Mouse (Mus musculus) heart, embryonic 13.5 days (tissue): ENCODE results near the gene Ank3. TPM values are rescaled to one million over a fixed set of nuclear protein-coding genes. Genes with fewer than 3 reads are reported as not detected.

Experiments
- ATAC-seq: fragments of 200-750 bp; cut with Nextera tagmentation; 2 replicates; pipeline ENCODE4 v1.8.0; 2017; ENCODE audit warnings: moderate TSS enrichment; ENCODE audit not compliant: insufficient number of reproducible peaks, low FRiP score, low TSS enrichment; ENCODE audit errors: extremely low read depth
- H3K27ac ChIP-seq: fragments of 300-500 bp; sonication (generic); replicated peaks from 2 replicates; pipeline ENCODE4 v1.5.1; 2015; ENCODE audit warnings: moderate library complexity, mild to moderate bottlenecking, inconsistent platforms
- H3K27me3 ChIP-seq: fragments of 300-500 bp; sonication (generic); replicated peaks from 2 replicates; pipeline ENCODE4 v1.6.1; 2015; ENCODE audit warnings: mild to moderate bottlenecking, inconsistent platforms
- H3K36me3 ChIP-seq: fragments of 300-500 bp; sonication (generic); 2 replicates; pipeline ENCODE4 v1.6.1; 2015; ENCODE audit warnings: mild to moderate bottlenecking, inconsistent platforms
- H3K4me1 ChIP-seq: fragments of 300-500 bp; sonication (generic); 2 replicates; pipeline ENCODE4 v1.6.1; 2015; ENCODE audit warnings: inconsistent platforms
- H3K4me2 ChIP-seq: fragments of 300-500 bp; sonication (generic); 2 replicates; pipeline ENCODE4 v1.6.1; 2015; ENCODE audit warnings: inconsistent platforms, mild to moderate bottlenecking, moderate library complexity
- H3K4me3 ChIP-seq: fragments of 300-500 bp; sonication (generic); 2 replicates; pipeline ENCODE4 v1.5.1; 2015; ENCODE audit warnings: moderate library complexity, mild to moderate bottlenecking, inconsistent platforms
- H3K9ac ChIP-seq: fragments of 300-500 bp; sonication (generic); 2 replicates; pipeline ENCODE4 v1.6.1; 2015; ENCODE audit warnings: inconsistent platforms, mild to moderate bottlenecking, moderate library complexity
- H3K9me3 ChIP-seq: fragments of 300-500 bp; sonication (generic); 2 replicates; pipeline ENCODE4 v1.6.1; 2016; ENCODE audit warnings: inconsistent platforms
- WGBS: fragments of 180-500 bp; shearing (Covaris S2); methylation state at CpG from one replicate; pipeline ENCODE4 v1.1.7; 2015; ENCODE audit warnings: mixed read lengths; 5-methylcytosine and 5-hydroxymethylcytosine counted together
- polyA plus RNA-seq: library from polyadenylated mRNA; unstranded; fragments of >200 nt; fragmentation: Nextera tagmentation; extraction: Ambion mirVana; gene quantifications from 2 replicates; pipeline ENCODE4 v1.2.1, GENCODE M21; 2015

Gene Ank3
- polyA plus RNA-seq, 1 experiment from 2014 or later: 30.8 TPM

DNA sequence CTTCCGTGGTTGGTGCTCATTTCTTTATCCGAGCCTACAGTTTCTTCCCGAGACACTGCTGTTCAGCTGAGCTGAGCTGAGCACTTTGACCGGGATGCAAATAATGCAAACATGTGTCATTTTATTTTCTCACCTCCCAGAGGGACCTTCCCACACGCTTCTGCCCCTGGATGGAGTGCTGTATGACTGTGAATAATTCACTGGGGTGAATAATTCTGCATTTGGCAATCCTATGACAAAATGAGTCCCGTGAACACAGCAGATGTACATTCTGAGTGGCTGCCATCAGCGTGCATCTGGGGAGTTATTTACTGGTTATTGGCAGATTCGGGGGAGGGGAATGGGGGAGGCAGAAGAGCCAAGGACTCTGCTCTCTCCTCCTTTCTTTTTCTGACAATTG lies 345.6 kb downstream of the Ank3 start:
- H3K4me1 ChIP-seq: peaks cover 28% of the 10 kb centered on the region
- H3K4me2 ChIP-seq: no peak overlapping the region
- no peaks in the 10 kb centered on the region for H3K36me3 ChIP-seq
- H3K9me3 ChIP-seq: no peaks in the 10 kb centered on the region
- no peaks in the 10 kb centered on the region for H3K27me3 ChIP-seq
- no peak overlapping the region for H3K27ac ChIP-seq
- no peak overlapping the region for H3K9ac ChIP-seq
- no peak overlapping the region for H3K4me3 ChIP-seq
- ATAC-seq: no peak
- WGBS: 58% methylated on average over 8 of the region's 8 CpGs

DNA sequence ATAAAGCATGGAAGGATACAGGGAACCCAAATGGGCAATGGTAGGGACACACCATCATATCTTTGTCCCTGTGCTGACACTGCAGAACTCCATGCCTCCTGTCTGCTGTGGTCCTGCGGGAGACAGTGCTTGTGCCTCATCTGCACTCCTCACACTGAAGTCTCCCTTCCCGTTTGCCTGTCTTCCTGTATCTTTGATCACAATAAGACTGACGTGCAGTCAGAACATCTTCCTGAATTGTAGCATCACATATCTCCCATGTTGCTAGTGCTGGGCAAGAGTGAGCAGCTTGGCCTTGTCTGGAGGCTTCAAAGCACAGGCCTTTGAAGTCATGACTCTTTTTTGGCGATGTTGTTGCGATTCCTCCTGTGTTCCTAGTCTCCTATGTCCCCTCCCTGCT lies 346.3 kb downstream of the Ank3 start:
- H3K4me3 ChIP-seq: no peak overlapping the region
- 67% methylated on average over 5 of the region's 5 CpGs for WGBS

DNA sequence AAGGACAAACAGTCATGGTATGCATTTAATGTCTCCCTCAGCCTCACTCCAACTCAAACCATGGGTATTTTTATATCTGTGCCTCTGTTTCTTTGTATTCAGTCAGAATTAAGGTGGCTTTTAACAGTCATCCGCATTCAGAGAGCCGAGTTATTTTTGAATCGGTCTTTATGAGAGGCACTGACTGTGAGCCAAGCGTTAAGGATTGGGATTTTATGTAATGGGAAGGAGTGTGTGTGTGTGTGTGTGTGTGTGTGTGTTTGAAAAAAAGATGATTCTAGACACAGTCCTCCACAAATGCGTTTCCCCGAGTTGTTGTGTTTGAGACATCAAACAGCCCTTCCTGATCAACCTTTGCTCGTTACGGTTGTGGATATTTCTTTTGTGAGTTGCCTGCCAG lies 347.7 kb downstream of the Ank3 start:
- Histone ChIP-seq H3K9ac (no peak overlapping the region), H3K4me1 (peaks cover 29% of the 10 kb centered on the region), H3K9me3 (no peaks in the 10 kb centered on the region), H3K4me3 (no peak overlapping the region), H3K27ac (no peak overlapping the region; the same call in 1 of the 2 replicates), H3K4me2 (no peak overlapping the region), H3K27me3 (no peaks in the 10 kb centered on the region), H3K36me3 (no peaks in the 10 kb centered on the region)
- WGBS: 62% methylated on average over 8 of the region's 8 CpGs
- ATAC-seq: no peak

More for the DNA sequence above, 346.3 kb downstream of the Ank3 start:
- H3K9ac ChIP-seq: no peak overlapping the region
- no peaks in the 10 kb centered on the region for H3K9me3 ChIP-seq
- no peaks in the 10 kb centered on the region for H3K27me3 ChIP-seq
- no peak overlapping the region for H3K4me2 ChIP-seq
- no peaks in the 10 kb centered on the region for H3K36me3 ChIP-seq
- no peak for ATAC-seq
- no peak overlapping the region for H3K27ac ChIP-seq
- H3K4me1 ChIP-seq: peaks cover 28% of the 10 kb centered on the region

DNA sequence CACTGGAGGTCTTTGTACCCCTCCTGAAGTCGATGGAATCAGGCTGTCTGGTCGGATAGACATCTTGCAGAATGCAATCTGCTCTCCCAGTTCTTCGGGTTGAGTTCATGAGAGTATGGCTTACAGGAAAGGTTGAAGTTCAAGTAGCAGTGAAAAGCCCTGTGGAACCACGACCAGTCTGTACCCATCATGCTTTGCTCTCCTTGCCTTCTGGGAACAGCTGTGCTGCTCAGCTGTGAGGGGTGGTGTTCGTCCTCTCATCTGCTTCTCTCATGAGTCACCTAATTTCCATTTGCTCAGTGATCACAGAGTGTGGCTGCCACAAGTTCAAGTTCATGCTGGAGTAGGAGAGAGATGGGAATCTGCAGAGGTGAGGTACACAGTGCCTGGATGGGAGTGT lies 348.2 kb downstream of the Ank3 start:
- no peak overlapping the region for H3K4me3 ChIP-seq
- no peak for ATAC-seq
- no peak overlapping the region for H3K4me2 ChIP-seq
- H3K4me1 ChIP-seq: peaks cover 33% of the 10 kb centered on the region
- H3K27ac ChIP-seq: no peak overlapping the region
- WGBS: 64% methylated on average over 5 of the region's 5 CpGs
- H3K9ac ChIP-seq: no peak overlapping the region
- H3K9me3 ChIP-seq: no peaks in the 10 kb centered on the region
- H3K27me3 ChIP-seq: no peaks in the 10 kb centered on the region
- H3K36me3 ChIP-seq: no peaks in the 10 kb centered on the region

DNA sequence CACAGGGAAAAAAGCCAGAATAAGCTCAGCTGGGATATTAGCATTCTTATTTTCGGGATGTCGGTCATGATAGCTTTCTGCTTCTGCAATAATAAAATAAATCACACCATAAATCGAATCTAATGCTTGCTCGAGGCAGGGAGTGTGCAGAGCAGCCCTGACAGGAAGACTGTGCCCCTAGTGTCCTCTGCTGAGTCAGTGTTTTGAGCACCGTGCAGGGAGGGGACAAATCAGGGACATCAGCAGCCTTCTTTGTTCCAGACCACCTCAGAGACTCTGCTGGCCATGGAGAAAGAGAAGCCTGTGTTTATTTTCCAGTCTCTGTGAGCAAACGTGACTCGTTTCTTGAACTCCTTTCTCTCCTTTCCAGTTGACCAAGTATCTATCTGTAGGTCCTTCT lies 352.8 kb downstream of the Ank3 start:
- no peaks in the 10 kb centered on the region for H3K27me3 ChIP-seq
- H3K36me3 ChIP-seq: no peaks in the 10 kb centered on the region
- no peak overlapping the region for H3K4me3 ChIP-seq
- no peak overlapping the region for H3K9ac ChIP-seq
- ATAC-seq: no peak
- H3K4me1 ChIP-seq: peaks cover 35% of the 10 kb centered on the region
- H3K27ac ChIP-seq: no peak overlapping the region
- no peaks in the 10 kb centered on the region for H3K9me3 ChIP-seq
- WGBS: 39% methylated on average over 7 of the region's 7 CpGs
- H3K4me2 ChIP-seq: no peak overlapping the region

DNA sequence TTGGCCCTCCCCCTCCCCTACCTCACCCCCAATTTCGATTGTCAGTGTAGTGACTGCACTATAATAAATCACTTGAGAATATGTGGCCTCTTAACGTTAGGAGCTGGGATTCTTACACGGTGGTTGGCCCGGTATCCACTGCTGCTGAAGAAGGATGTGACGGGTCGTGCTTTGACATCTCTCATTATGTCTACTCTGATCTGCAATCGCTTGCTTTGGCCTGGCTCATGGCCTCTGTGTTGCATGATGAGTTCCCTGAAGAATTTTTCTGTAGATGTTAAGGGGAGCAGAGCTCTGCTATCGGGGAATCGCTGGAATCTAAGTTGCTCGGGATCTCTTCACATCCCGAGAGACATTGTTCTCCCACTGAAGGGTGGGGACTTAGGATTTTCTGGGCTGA lies 354.9 kb downstream of the Ank3 start:
- Histone ChIP-seq H3K4me1 (peaks cover 28% of the 10 kb centered on the region), H3K36me3 (no peaks in the 10 kb centered on the region), H3K9me3 (no peaks in the 10 kb centered on the region), H3K27me3 (no peaks in the 10 kb centered on the region), H3K4me2 (no peak overlapping the region; the same call in 1 of the 2 replicates), H3K9ac (no peak overlapping the region), H3K27ac (no peak overlapping the region), H3K4me3 (no peak overlapping the region)
- ATAC-seq: no peak
- 70% methylated on average over 11 of the region's 11 CpGs for WGBS

DNA sequence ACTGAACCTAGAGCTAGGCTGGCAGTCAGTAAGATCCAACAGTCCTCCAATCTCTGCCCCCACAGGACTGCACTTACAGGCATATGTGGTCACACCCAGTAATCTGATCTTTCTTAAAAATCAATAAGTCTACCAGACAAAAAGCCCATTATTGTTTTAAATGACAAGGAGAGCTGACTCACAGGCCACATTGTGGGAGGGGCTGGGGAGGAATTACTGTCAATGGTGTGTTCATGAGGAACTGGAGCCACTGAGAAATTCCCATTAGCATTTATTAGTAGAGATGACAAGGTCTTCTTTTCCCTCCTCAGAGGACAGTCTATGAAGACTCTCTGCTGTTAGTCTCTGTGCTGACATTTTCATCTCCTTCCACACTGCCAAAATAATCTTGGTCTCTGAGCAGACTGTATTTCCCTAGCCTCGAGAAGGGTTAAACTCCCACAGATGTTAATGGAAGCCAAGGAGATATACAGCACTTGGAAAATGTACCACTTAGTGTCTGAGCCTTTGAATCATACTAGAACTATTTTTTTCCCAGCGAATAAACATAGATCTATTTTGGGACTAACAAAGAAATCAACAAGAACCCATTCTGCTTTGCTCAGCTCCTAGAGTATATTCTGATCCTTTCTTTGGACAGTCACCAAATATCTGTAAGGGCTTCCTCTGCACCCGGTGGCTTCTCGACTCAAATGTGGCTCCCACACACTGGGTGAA lies 358.5 kb downstream of the Ank3 start:
- H3K27ac ChIP-seq: peak overlapping the region; percentile 40; the same call in 1 of the 2 replicates
- peaks cover 29% of the 10 kb centered on the region for H3K4me1 ChIP-seq
- no peak overlapping the region for H3K4me2 ChIP-seq
- no peaks in the 10 kb centered on the region for H3K27me3 ChIP-seq
- H3K9me3 ChIP-seq: no peaks in the 10 kb centered on the region
- H3K9ac ChIP-seq: no peak overlapping the region
- no peaks in the 10 kb centered on the region for H3K36me3 ChIP-seq
- ATAC-seq: no peak
- H3K4me3 ChIP-seq: no peak overlapping the region
- WGBS: 45% methylated on average over 4 of the region's 4 CpGs

DNA sequence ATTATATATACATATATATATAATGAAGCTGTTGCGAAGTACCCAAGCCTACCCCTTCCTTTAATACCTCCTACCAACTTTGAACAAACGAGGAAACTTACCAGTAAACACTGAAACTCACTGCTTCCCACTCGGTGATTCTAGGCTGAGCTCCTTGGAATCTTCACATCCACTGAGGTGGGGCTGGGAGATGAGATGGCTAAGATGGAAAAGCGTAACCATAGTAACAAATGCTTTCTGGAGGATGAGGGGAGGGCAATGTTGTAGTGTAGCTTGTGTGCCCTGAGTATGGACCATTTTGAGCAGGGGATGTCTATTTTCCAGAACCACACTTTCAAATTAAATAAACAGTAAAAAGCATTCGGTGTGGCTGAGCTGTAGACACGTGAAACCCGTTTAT lies 364.4 kb downstream of the Ank3 start:
- no peaks in the 10 kb centered on the region for H3K27me3 ChIP-seq
- no peak overlapping the region for H3K4me3 ChIP-seq
- no peak overlapping the region for H3K4me2 ChIP-seq
- no peak overlapping the region for H3K27ac ChIP-seq
- peaks cover 12% of the 10 kb centered on the region for H3K4me1 ChIP-seq
- ATAC-seq: no peak
- H3K9ac ChIP-seq: no peak overlapping the region
- H3K9me3 ChIP-seq: no peaks in the 10 kb centered on the region; the same call in 1 of the 2 replicates
- WGBS: 72% methylated on average over 7 of the region's 7 CpGs
- no peaks in the 10 kb centered on the region for H3K36me3 ChIP-seq

DNA sequence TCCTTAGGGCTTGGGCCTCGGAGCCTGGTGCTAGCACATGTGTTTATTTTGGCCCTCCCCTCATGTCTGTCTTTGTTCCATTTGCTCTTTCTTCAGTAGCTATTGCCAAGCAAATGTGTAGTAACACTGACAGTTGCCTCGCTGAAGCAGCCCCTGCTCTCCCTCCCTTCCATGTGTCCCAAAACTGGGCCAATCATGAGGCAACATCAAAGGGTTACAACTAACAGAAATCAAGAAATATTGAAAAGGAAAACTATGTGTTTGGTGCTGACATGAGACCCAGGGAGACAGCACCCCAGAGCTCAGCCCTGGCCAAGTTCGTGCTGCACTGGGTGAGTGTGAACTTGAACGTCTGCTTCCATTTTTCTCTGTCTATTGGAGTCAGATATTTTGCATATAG lies 365.8 kb downstream of the Ank3 start:
- 59% methylated on average over 4 of the region's 4 CpGs for WGBS
- Histone ChIP-seq H3K36me3 (no peaks in the 10 kb centered on the region), H3K9ac (no peak overlapping the region), H3K27ac (no peak overlapping the region), H3K4me1 (peaks cover 11% of the 10 kb centered on the region), H3K4me2 (no peak overlapping the region), H3K4me3 (no peak overlapping the region), H3K9me3 (no peaks in the 10 kb centered on the region; the same call in 1 of the 2 replicates), H3K27me3 (no peaks in the 10 kb centered on the region)
- no peak for ATAC-seq

DNA sequence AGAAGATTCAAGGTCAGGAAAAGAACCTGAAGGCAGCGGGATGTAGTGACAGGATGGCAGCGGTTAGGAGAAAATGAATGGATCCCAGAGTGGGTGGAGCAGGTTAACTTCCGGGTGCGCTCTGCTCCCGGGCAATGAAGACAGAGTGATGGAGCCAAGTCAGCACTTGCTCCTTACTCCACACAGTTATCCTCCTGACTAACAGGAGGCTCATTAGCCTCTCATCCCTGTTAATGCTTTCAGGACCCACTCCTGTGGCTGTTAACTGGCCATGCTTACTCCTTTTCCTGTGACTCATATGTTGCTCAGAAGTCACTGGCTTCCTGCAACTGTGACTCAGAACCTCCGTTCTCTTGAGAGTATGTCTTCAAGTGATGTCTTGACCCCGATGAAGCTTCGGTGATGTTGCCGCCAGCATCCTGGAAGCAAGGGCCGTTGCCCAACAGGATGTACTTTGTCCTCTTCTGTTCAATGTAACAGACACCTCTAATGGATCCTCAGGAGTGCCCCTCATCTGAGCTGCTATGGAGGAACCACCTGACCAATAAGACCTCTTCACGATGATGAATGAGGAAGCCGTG lies 378.6 kb downstream of the Ank3 start:
- no peak overlapping the region for H3K4me2 ChIP-seq
- H3K9ac ChIP-seq: no peak overlapping the region
- no peak overlapping the region for H3K27ac ChIP-seq
- WGBS: 68% methylated on average over 12 of the region's 12 CpGs
- H3K4me1 ChIP-seq: peaks cover 25% of the 10 kb centered on the region; the same call in 1 of the 2 replicates
- no peak overlapping the region for H3K4me3 ChIP-seq
- H3K9me3 ChIP-seq: no peaks in the 10 kb centered on the region
- ATAC-seq: no peak
- no peaks in the 10 kb centered on the region for H3K27me3 ChIP-seq
- no peaks in the 10 kb centered on the region for H3K36me3 ChIP-seq

DNA sequence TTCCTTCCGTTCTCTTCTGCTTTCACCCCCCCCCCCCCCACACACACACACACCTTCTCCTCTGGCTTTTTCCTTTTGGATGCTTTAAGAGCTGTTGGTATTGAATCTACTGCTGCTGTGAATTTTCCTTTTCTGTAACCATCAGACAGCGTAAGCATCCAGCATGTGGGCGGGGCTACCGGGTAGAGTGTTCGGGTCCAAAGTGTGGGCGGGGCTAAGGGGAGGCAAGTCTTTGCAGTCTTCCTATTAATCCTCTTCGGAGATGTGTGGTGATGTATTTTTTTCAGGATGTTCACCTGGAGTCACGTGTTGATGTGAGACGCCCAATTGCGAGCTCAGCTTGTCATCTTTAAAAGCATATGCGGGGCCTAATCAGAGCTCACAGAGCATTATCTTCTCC lies 379.2 kb downstream of the Ank3 start:
- WGBS: 75% methylated on average over 11 of the region's 11 CpGs
- ATAC-seq: no peak
- Histone ChIP-seq H3K4me1 (peaks cover 25% of the 10 kb centered on the region; the same call in 1 of the 2 replicates), H3K36me3 (no peaks in the 10 kb centered on the region), H3K4me2 (no peak overlapping the region), H3K9me3 (no peaks in the 10 kb centered on the region), H3K9ac (no peak overlapping the region), H3K27ac (no peak overlapping the region), H3K27me3 (no peaks in the 10 kb centered on the region), H3K4me3 (no peak overlapping the region)

DNA sequence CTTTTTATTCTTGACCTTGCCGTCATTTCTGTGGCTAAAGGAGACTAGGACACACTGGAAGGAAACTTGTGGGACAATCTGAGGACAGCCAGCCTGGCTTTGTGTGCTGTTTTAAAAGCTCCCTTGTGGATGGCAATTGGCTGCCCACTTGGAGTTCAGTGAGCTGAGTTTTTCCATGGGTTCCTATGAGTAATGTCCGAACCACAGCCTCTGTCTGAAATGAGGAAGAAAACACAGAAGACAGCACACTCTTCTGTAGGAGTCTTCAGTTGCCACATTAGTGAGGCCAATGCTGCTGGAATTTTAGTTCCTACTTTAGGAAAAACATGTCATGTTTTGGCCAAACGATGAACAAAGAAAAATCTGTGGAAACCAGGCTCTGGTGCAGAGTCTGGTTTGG lies 380.7 kb downstream of the Ank3 start:
- no peaks in the 10 kb centered on the region for H3K9me3 ChIP-seq
- ATAC-seq: no peak
- H3K4me1 ChIP-seq: peaks cover 29% of the 10 kb centered on the region
- no peaks in the 10 kb centered on the region for H3K36me3 ChIP-seq
- no peak overlapping the region for H3K27ac ChIP-seq
- no peak overlapping the region for H3K4me3 ChIP-seq
- WGBS: 71% methylated on average over 3 of the region's 3 CpGs
- no peak overlapping the region; the same call in 1 of the 2 replicates for H3K9ac ChIP-seq
- no peaks in the 10 kb centered on the region for H3K27me3 ChIP-seq
- H3K4me2 ChIP-seq: no peak overlapping the region
